Mouse (Mus musculus) G1E (cell line): ENCODE results near the gene Abl1.

Experiments used
- CTCF ChIP-seq: IDR thresholded peaks from 2 replicates; pipeline ENCODE4 v1.5.1; 2012; ENCODE audit warnings: low read depth, low read length, inconsistent platforms, mixed read lengths
- GATA1 ChIP-seq: IDR thresholded peaks from 2 replicates; pipeline ENCODE4 v1.6.1; 2012; ENCODE audit warnings: borderline replicate concordance, low read length, inconsistent platforms, mixed read lengths

GRCm38 (mm10) chr2:31689045-31689444, 869 bp downstream of the Abl1 start:
- TF ChIP-seq GATA1 (no peak), CTCF (no peak)
